Mouse (Mus musculus) megakaryocyte, embryonic 14.5 days (primary cell): Measurements from ENCODE around the gene Thbd.

Experiments used
- FLI1 ChIP-seq: IDR thresholded peaks from 2 replicates; pipeline ENCODE4 v1.6.1; 2012; ENCODE audit warnings: low read length, inconsistent platforms, mixed read lengths
- GATA1 ChIP-seq: IDR thresholded peaks from 3 replicates; pipeline ENCODE4 v1.6.1; 2012; ENCODE audit warnings: mixed read lengths, low read length, inconsistent platforms, borderline replicate concordance

DNA sequence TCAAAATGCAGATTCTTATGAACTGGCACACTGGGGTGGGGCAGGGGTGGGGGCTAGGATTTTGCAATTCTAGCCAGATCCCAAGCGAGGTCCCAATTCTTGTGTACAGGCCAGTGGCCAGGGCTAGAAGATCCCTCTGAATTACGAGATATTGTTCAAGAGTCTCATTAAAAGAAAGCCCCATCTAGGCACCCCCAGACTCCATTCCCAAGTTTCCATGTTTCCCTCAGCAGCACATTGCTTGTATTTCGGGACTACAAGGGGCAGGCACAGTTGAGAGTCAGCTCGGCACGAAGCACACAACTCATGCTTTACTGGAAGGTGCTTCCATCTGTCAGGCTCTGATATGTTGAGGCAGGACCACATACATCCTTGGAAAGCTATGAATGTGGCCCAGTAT, 3.1 kb downstream of the Thbd start:
- TF ChIP-seq GATA1 = no peak
- no peak for TF ChIP-seq FLI1
